Mouse (Mus musculus): Measurements from ENCODE around the gene Hoxb8. TPM values are rescaled to one million over a fixed set of nuclear protein-coding genes. Genes with fewer than 3 reads are reported as not detected.

Hoxb8 gene
- total RNA-seq, 2 experiments from 2014 or later = 0.14 to 0.23 TPM

- no peak for TF ChIP-seq CTCF (IDR thresholded peaks at IDR 0.05)
- H3K4me3 ChIP-seq = peak within 1 kb of the TSS; percentile 69
- peak within 1 kb of the TSS; percentile 77 for H3K27ac ChIP-seq
- DNase-seq = no peak
- intact Hi-C loops (cut with DNase I) = no loop called here
Measured at GRCm38 (mm10) chr11:96291681-96292564, 10.2 kb downstream of the Hoxb8 start, which contains the start of gene Hoxb6. TSS of gene Hoxb6 (plus strand) at chr11:96292476.

- intact Hi-C loops (cut with DNase I) = loop anchor here (1.0 kb wide), 1 partner anchor 8 kb away; no protein-coding TSS in a partner anchor
- DNase-seq = no peak
- no peak for TF ChIP-seq CTCF (IDR thresholded peaks at IDR 0.05)
- H3K4me3 ChIP-seq = peak overlapping the region; percentile 69
- peak overlapping the region; percentile 77 for H3K27ac ChIP-seq
Measured at GRCm38 (mm10) chr11:96292565-96293301, 11.0 kb downstream of the Hoxb8 start.

GRCm38 (mm10) chr11:96293302-96293921, 11.7 kb downstream of the Hoxb8 start:
- H3K4me3 ChIP-seq = peak overlapping the region; percentile 69
- intact Hi-C loops (cut with DNase I) = loop anchor here (1.0 kb wide), 1 partner anchor 9 kb away; no protein-coding TSS in a partner anchor
- no peak for TF ChIP-seq CTCF (IDR thresholded peaks at IDR 0.05)
- H3K27ac ChIP-seq = peak overlapping the region; percentile 77
- no peak for DNase-seq

GRCm38 (mm10) chr11:96294245-96295091, 12.8 kb downstream of the Hoxb8 start:
- peak; percentile 90 for TF ChIP-seq CTCF (IDR thresholded peaks at IDR 0.05)
- Histone ChIP-seq H3K27ac (0 out of 2 replicates have a peak overlapping the region, but pooled peaks have one; percentile 31), H3K4me3 (peak overlapping the region; percentile 69)
- intact Hi-C loops (cut with DNase I) = loop anchor here (1.0 kb wide), 1 partner anchor 14 kb away; no protein-coding TSS in a partner anchor
- peak; percentile 73 for DNase-seq

- Histone ChIP-seq H3K27ac (no peak overlapping the region), H3K4me3 (peak overlapping the region; percentile 69)
- no peak for TF ChIP-seq CTCF (IDR thresholded peaks at IDR 0.05)
- no peak for DNase-seq
- intact Hi-C loops (cut with DNase I) = no loop called here
Measured at GRCm38 (mm10) chr11:96295092-96295835, 13.6 kb downstream of the Hoxb8 start.

GRCm38 (mm10) chr11:96296997-96297396, 15.3 kb downstream of the Hoxb8 start:
- no peak for TF ChIP-seq CTCF (IDR thresholded peaks at IDR 0.05)
- intact Hi-C loops (cut with DNase I) = no loop called here
- H3K4me3 ChIP-seq = no peak overlapping the region
- no peak for DNase-seq
- no peak overlapping the region for H3K27ac ChIP-seq

GRCm38 (mm10) chr11:96297428-96297827, 15.7 kb downstream of the Hoxb8 start:
- intact Hi-C loops (cut with DNase I) = no loop called here
- DNase-seq = no peak
- H3K27ac ChIP-seq = no peak overlapping the region
- TF ChIP-seq CTCF (IDR thresholded peaks at IDR 0.05) = no peak
- no peak overlapping the region for H3K4me3 ChIP-seq

GRCm38 (mm10) chr11:96297968-96298635, 16.4 kb downstream of the Hoxb8 start:
- intact Hi-C loops (cut with DNase I) = no loop called here
- no peak for DNase-seq
- H3K27ac ChIP-seq = no peak overlapping the region
- no peak for TF ChIP-seq CTCF (IDR thresholded peaks at IDR 0.05)
- H3K4me3 ChIP-seq = no peak overlapping the region

GRCm38 (mm10) chr11:96298895-96299667, 17.4 kb downstream of the Hoxb8 start:
- H3K27ac ChIP-seq = peak overlapping the region; percentile 46
- intact Hi-C loops (cut with DNase I) = no loop called here

GRCm38 (mm10) chr11:96299781-96300180, 18.1 kb downstream of the Hoxb8 start:
- H3K27ac ChIP-seq = no peak overlapping the region
- peak overlapping the region; percentile 72 for H3K4me3 ChIP-seq
- DNase-seq = no peak
- intact Hi-C loops (cut with DNase I) = loop anchor here (5.0 kb wide), 2 partner anchors 108 to 238 kb away; no protein-coding TSS in a partner anchor
- no peak for TF ChIP-seq CTCF (IDR thresholded peaks at IDR 0.05)

More at GRCm38 (mm10) chr11:96298895-96299667, 17.4 kb downstream of the Hoxb8 start:
- peak overlapping the region; percentile 72 for H3K4me3 ChIP-seq
- no peak for TF ChIP-seq CTCF (IDR thresholded peaks at IDR 0.05)
- no peak for DNase-seq
